Mouse (Mus musculus) Muller cell, postnatal 12 days (primary cell): ENCODE measurements around the gene Med15.
"Not testable (repeated sequence)": the region's sequence is repeated elsewhere in the genome, so short reads cannot be mapped to it uniquely, and the experiment has no call there.

Experiments
- DNase-seq: peaks from one replicate; pipeline ENCODE4 v3.0.0-alpha.2; 2015; ENCODE audit errors: inconsistent ontology term

The Med15 gene

DNA sequence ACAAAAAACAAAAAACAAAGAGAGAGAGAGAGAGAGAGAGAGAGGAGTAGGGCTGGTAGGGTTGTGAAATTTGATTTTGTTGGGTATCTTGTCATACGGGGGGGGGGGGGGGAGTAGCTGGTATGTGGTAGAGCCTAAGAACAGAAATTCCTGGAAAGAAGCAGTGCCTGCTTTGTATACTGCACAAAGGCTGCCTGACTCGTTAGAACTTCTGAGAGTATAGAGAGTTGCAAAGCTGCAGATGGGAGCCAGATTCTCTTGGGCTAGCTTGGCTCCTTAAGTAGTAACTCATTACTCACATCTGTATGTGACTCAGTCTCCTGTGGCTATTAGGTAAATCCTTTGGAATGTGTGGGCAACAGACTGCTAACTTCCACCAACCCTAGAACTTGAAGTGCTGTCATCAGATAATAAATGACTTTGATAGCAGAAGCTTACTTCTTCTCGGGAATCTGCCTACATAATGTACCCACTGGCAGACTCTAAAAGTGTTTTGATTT, at the start of gene Med15:
Gene Med15, minus strand, starts transcription at position 51 of the 500 bp plus-strand sequence.
- peak; percentile 73 for DNase-seq

DNA sequence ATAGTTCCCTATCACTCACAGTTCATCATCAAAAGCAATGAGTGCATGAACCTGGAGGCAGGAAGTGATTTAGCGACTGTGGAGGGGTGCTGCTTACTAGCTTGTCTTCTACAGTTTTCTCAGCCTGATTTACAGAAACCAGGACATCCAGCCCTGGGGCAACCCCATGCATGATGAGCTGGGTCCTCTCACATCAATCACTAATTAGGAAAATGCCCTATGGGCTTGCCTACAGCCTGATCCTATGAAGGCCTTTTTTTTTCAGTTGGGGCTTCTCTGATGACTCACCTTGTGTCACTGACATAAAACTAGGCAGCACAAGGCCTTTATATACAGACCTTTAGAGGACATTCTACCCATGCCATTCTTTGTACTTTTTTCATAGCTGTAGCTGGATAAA, 47.0 kb upstream of the Med15 start:
- DNase-seq = peak; percentile 25

DNA sequence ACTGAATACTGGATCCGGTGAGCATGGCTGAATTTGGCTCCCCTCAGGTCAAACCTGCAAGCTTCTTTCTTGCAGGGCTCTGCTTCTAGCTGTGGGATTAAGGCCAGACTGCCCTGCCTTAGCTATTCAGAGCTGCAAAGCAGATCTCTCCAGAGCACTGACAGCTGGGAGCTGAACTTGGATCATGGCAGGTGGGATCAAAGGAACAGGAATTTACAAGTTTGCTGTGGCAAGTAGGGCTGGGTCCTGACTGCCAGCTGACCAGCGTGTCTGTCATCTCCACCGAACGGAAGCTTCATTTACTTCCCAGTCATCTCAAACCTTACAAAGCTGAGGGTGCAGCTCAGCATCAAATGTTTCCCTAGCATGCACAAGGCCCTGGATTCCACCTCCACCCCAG, 45.5 kb upstream of the Med15 start:
- DNase-seq = no peak

DNA sequence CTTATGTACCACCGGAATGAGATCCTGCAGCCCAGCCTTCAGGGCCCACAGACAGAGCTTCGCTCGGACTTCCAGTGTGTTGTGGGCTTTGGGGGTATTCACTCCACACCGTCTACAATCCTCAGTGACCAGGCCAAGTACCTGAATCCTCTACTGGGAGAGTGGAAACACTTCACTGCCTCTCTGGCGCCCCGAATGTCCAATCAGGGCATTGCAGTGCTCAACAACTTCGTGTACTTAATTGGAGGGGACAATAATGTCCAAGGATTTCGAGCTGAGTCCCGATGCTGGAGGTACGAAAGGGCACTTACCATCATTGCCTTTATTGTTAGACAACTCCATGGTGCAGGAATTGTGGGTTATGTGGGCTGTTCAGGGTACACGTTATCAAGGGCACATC, 44.1 kb upstream of the Med15 start:
- no peak for DNase-seq

DNA sequence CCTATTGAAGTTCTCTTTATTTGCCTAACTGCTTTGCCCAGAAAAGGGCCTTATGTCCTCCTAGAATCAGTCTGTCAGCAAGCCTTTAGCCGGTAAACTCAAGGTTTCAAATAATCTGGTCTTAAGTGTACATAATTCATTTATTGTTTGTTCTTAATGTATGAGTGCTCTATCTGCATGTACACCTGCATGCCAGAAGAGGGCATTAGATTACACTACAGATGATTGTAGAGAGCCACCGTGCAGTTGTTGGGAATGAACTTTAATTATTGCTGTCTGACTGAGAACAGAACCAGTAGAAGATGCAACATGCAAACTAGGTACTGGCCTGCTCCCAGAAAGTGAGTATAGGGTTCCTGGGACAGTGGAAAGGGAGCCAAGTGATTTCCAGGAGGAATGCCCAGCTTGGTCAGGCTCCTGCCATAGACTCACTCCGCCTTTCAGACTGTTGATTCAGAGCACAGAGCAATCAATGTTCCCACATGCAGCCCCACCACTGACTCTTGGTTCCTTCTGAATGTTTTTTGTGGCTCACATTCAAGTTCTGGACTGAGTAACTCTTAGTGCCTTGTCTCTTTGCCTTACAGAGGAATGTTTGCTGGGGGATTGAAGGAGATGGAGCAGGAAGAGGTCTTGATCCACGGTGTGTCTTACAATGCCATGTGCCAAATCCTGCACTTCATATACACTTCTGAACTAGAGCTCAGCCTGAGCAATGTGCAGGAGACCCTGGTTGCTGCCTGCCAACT, 38.6 kb upstream of the Med15 start:
- DNase-seq = peak; percentile 61

DNA sequence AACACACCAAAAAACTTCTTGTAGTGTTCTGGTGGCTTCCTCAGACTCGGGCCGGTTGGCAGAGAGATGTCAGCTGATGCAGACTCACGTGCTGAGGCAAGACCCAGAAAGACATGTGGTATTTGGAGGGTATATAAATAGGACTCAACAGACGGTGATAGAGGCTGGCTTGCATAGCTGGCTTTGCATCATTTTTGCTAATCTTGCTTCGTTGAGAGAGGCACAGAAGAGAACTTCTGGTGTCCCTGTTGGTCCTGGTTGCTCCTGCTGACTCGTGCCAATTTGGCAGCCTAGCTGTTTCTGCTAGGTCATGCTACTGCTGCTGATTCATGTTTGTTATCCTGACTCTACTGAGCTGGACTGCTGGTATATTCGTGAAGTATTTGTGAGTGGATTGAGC, 36.1 kb upstream of the Med15 start:
- DNase-seq = no peak

DNA sequence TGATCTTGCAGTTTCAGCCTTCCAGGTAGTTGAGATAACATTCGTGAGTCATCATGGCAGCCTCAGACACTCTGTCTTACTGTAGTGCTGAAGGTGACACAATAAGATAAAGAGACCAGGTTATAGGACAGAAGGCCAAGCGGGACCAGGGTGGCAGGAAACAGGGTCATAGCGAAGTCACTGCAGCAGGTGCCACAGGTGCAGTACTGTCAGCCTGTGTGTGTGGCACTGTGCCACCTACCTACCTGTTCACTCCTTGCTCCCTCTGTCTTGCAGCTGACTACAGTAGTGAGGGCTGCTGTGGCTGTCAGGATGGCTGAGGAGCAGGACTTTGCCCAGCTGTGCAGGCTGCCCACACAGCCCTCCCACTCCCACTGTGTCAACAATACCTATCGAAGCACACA, 31.4 kb upstream of the Med15 start:
- DNase-seq = no peak

DNA sequence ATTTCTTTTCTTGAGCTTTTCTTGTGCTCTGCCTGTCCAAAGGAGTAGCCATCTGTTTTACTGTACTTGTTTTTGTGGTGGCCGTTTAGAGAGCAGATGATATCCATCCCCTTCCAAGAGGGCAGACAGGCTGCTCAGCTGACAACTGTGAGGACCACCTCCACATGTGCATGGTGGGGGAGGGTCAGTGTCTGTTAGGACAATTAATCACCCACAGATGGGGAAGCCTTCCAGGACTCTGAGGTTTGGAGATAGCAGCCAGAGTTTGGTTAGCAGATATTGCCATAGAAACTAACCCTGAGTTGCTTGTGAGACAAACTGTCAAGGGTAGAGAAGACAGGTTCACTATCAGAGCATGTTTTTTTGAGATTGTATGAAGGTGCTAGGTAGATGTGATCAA, 28.4 kb upstream of the Med15 start:
- DNase-seq = peak; percentile 35

DNA sequence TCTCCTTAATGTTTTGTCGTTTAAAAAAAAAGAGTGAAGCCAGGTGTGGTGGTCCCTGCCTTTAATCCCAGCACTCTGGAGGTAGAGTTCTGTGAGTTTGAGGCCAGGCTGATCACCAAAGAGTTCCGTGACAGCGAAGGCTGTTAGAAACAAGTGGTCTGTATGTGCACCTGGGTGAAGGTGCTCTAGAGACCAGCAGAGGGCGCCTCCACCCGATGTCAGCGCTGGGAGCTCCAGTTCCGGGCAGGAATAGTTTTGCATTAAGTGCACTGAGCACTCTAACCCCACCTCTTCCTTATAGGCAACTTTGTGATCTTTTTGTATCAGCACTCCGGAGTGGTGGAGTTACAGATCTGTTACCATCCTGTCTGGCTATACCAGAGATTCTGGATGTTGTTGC, 28.0 kb upstream of the Med15 start:
- peak; percentile 43 for DNase-seq

DNA sequence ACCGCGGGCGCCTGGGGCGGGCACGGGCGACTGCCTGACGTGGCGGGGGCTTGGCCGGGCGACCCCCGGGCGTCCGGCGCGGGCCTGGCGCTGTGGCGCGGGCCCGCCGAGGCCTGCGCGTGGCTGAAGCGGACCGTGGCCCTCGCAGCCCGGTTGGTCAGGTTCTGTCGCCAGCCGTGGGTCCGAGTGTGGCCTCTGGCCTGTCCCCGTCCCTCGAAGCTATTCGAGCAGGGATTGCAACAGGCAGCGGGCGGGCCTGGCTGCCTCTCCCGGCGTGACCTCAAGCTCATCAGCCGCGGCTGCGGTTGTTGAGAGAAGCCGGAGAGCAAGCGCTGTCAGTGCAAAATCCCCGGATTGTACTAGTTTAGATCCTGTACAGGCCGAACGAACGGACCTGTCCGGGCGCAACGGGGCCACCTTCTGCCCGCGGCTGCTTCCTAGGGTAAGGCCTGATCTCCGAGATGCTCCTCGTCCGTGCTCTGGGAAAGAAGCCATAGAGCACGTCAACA, 27.2 kb upstream of the Med15 start:
- peak; percentile 69 for DNase-seq

DNA sequence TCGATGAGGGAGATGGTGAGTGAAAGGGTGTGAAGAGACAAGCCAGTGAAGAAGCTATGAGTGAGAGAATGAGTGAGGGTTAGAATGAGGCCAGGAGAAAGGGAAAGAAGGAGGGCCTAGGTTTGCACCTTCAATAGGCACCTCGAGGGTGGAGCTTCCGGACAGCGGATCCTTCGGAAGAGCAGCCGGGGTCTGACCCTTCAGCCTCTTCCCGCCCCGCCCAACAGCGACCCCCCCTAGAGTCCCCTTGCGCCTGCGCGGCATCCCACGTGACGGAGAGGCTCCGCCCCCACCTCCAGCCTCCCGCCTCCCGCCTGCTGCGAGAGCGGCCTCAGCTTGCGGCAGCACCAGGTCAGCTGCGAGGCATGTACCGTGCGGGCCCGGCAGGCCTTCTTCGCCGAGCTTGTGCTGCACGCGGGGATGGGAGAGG, 26.7 kb upstream of the Med15 start, which contains the start of gene Klhl22:
Gene Klhl22, plus strand, starts transcription at position 275 of the 430 bp plus-strand sequence.
- peak; percentile 93 for DNase-seq

DNA sequence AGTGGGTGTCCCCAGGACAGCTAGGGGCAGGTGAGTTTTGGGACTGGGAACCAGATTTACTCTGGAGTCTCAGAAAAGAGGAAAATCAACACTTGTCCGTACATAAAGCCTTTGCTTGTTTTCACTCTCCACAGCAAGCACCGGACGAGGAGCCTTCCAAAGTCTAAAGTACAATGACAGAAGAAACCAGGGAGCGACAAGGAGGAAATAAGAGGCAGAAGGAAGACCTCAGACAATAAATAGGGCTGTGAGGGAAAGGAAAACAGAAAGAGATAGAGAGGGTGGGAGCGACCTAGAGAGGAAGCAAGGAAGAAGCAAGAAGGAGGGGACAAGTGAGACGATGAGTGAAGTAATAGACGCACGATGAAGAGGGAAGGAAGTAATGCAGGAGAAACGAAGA, 26.2 kb upstream of the Med15 start:
- DNase-seq = no peak

DNA sequence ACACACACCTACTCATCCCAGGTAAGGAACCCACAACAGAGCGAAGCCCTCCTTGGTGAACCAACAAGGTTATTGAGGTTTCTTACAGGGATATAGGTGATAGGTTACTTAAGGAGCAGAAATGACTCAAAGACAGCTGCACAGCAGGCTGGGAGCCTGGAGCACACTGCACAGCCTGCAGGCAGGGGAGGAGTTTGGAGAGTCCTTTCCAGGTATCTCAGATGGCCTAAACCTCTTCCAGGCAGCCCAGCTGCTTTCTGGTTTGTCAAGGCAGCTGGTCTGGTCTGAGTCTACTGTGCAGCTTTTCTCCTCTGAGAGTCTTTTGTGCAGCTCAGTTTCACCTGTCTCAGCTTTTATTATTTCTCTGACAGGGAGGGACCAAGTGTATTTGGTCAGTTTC, 25.1 kb upstream of the Med15 start:
- no peak for DNase-seq

DNA sequence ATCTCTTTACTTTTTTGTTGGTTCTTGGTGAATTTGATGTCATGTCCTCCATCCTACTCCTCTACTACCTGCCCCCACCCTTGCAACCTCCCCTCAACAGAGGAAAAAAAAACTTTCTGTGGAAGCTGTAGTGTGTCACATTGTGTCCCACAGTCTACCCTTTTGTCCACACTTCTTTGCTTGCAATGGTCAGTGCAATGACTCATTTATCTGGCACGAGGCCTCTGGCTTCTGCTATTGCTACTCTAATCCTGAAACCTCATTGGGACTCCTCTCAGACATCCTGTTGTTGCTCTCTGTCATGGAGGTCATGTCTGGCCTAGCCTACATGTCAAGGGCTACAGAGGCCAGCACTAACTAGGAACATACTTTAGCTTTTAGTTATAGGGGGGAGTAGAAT, 21.0 kb upstream of the Med15 start:
- peak; percentile 58 for DNase-seq

DNA sequence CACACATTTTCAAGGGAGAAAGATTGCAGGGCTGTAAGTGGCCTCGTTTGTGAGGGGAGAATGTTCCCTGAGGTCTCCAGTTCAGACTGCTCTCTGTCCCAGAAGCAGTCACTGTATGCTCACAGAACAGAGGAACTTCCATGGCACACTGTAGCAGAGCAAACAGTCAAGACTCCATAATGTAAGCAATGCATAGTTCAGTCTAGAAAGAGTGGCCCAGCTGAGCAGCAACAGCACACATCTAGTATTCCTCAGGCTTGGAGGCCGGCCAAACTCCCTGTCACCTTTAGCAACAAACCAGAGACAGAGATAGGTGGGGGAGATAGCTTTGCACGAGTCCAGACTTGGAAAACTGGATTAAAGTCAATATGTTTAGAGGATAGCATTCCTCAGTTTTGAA, 20.3 kb upstream of the Med15 start:
- no peak for DNase-seq

DNA sequence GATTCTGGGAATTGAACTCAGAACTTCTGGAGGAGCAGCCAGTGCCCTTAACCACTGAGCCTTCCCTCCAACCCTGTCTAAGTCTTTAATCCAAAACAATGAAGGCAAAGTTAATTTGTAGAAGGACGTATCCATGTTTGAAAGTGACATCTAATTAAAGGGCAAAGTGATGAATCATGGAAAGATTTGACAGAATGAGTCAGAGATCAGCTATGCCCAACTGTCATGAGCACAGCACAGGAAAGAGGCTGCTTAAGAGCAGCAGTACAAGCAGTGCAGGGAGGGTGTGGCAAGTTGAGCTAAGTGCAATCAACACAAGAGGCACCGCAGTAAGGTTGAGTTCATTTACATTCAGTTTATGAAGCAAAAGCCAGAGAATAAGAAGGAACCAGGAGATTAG, 12.4 kb upstream of the Med15 start:
- peak; percentile 62 for DNase-seq

DNA sequence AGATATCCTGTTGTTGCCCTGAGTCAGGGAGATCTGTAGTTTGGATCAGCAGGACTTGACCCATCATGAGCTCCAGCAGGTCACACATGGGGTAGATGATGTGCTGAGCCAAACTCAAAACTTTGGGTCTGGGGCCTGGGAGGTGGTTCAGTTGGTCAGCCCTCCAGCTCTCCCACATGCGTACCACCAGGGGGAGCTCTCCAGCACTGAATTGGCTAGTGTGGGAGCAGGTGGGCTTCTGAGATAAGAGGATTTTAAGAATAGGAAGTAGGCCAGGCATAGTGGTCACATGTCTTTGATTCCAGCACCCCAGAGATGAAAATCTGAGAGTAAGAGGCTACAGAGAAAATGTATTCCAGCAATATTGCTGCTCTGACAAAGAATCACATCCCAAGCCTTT, 11.8 kb upstream of the Med15 start:
- DNase-seq = no peak

DNA sequence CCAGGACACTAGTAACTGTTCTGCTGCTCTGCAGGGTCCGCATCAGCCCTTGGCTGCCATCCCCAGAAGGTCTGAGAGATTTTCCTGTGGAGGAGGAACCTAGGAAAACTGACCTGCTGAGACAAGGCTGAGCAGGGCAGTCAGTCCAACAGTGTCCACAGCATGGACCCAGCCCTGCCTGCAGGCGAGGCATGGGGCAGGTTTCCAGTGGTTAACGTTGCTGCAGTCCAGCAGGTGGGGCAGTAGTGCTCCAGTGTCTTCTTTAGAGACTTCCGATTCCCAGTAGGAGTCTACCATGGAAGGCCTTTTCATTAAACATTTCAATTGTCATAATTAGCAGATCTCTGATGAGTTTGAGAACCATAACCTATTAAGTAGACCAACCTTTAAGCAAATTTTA, 10.6 kb upstream of the Med15 start:
- no peak for DNase-seq

DNA sequence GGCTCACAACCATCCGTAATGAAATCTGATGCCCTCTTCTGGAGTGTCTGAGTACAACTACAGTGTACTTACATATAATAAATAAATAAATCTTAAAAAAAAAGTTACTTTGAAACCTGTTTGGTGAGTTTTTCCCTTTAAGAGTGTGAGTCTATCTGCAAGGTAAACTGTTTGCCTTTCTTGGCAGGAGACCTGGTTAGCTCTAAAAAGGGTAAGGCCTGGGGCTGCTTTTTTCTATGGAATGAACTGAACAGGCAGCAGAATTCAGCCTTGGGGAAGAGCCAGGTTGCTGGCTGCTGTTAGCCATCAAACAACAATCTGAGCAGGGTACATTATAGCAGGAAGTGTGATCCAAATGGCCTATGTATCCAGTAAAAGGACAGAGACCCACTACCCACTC, 10.1 kb upstream of the Med15 start:
- DNase-seq = no peak

DNA sequence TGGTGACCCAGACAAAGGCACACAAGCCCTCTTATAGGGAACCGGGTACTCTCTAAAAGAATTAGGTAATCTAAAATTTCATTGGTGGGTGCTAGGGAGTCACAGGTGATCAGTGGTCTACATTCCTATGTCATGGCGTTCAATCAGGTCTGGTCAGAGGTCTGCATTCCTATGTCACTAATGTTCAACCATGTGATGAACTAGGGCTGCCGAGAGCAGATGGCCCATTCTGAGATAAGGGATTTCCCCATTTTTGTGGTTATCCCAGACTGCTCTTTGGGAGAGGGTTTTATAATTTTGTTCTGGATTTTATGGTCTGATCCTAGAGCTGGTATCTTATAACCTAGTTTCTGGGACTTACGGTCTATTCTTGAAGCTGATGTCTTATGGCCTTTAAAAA, 7.4 kb upstream of the Med15 start:
- no peak for DNase-seq

DNA sequence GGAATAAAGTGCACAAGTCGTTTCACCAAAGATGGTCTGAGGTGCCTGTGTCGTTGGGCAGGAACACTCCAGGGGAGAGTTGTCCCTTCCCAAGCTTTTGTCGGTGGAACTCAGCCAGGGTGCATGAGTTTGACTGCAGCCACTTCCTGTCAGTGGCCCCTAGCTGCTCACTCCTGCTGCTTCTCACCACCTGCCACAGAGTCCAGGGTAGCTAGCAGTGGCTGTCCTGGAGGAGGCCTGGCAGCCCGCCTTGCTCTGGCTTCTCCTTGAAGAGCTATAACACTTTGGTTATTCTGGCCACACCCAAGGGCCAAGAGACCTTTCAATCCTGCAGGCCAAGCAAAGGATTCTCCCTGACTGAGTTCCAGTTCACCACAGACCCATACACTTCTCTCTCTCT, 3.5 kb upstream of the Med15 start:
- DNase-seq = no peak

DNA sequence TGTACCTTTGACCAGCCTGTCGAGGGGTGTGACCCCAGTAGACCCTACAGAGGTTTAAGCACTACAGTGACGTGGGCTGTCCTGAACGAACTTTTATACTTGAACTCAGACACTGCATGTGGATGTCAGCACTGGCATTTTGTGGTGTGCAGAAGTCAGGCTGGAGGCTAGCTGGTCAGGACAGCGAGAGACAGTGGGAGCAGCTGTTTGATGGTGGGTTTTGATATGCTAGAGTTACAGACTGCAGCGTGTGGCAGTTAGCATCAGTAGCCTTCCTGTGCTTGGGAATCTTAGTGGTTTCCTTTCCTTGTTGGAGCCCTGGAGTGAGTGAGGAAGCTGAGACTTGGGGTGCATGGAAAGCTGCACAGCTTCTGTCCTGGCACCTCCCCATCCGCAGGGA, 2.2 kb upstream of the Med15 start:
- DNase-seq = not testable (repeated sequence)

DNA sequence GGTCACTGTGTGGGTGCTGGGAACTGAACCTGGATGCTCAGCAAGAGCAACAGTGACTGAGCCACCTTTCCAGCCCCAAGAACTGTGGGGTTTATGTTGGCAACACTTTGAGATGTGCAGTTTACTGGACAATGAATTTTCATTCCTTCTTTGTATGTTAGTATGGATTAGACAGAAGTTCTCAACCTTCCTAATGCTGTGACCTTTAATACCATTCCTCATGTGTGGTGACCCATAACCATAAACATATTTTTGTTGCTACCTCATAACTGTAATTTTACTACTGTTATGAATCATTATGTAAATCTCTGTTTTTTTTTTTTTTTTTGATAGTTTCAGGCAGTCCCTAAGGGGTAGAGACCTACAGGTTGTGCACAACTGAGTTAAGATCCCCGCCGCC, 955 bp upstream of the Med15 start:
- DNase-seq = no peak

DNA sequence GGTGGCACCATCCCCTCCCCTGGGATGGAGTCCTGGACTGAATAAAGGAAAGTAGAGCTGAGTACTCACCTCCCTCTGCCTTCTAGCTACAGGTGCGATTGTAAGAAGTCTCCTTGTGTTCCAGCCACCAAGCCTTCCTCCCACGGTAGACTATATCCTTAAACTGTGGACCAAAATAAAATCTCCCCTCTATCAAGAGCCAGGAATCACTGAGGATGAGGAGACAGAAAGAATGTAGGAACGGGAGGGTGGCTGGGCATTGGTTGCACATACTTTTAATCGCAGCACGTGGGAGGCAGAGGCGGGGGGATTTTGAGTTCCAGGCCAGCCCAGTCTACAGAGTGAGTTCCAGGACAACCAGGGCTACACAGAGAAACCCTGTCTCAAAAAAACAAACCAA, 260 bp downstream of the Med15 start:
- no peak for DNase-seq
